Mouse (Mus musculus): ENCODE measurements around the gene Nlgn3. TPM values are rescaled to one million over a fixed set of nuclear protein-coding genes. Genes with fewer than 3 reads are reported as not detected.

Gene Nlgn3
- polyA plus RNA-seq (2015; fragmentation: Nextera tagmentation; extraction: Ambion mirVana), result 4.8 and 5.3 TPM in 2 replicates

DNA sequence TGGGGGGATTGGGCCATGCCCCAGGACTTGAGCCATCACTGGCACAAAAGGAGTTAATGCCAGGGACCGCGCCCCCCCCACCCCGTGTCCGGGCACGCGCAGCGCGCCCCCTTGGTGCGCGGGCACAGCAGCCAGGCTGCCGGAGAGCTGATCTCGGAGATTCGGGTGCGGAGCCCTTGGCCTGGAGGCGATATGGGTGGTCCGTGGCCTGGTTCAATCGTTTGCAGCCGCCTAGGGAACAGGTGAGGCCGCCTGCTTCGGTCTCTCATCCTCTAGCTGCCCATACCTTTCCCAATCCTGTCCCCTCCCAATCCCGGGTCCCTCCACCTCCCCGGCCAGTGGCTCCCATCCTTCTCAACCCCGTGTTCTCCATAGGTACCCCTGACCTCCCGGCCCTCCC, at the start of gene Nlgn3:
Gene Nlgn3 (plus strand): TSS at position 114 of the 400 bp plus-strand sequence.
- H3K4me2 ChIP-seq, result peak within 1 kb of the TSS; percentile 59
- WGBS, result 20% methylated on average over 24 of the region's 24 CpGs

DNA sequence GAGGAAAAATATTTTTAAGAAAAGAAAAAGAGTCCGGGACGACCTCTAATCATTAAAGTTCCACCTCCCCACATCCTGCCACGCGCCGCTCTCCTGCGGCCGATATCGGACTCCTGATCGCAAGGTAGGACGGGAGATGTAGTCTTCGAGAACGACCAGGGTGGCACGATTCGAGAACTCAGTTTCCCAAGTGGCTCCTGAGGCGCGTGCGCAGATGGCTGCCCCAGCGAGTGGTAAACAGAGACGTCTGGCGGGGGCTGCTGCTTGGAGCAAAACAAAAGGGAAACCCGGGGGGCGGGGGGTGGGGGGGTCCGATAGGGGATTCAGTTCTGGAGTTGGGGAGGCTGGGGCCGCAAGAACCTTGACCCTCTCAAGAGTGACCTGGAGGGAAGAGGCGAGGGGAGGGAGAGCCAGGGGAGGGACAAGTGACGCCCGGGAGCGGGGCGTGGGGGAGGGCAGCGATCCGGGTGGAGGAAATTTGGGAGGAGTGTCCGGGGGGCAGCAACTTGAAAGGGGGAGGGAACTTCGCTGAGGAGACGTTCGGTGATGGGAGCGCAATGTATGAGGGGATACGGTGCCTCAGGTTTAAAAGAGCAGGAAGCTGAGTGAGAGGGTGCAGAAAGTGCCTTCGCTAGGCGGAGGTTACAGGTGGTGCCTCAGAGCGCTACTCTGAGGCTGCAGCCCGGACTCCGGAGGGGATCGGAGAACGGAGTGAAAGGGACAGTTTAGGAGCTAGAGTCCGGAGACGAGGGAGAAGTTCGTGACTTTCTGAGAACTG, 44.8 kb upstream of the Nlgn3 start, which contains the start of gene Foxo4:
Gene Foxo4 (plus strand): TSS at position 577 of the 778 bp plus-strand sequence.
- WGBS, result 21% methylated on average over 47 of the region's 47 CpGs
- 0 out of 2 replicates have a peak, but pooled peaks cover 7% of the 10 kb centered on the region for H3K36me3 ChIP-seq
- H3K27ac ChIP-seq, result peak within 1 kb of the TSS; percentile 79
- no peaks in the 10 kb centered on the region for H3K9me3 ChIP-seq (replicated peaks)
- peak within 1 kb of the TSS; percentile 61 for H3K4me2 ChIP-seq
- peak; percentile 94 for ATAC-seq (replicated peaks; ENCODE audit: low FRiP score)
- peak within 1 kb of the TSS; percentile 50 for H3K4me3 ChIP-seq (replicated peaks)
- peaks cover 6% of the 10 kb centered on the region for H3K4me1 ChIP-seq
- peaks cover 19% of the 10 kb centered on the region for H3K27me3 ChIP-seq
- peak within 1 kb of the TSS; percentile 49 for H3K9ac ChIP-seq

More for the DNA sequence above, at the start of gene Nlgn3:
- no peaks in the 10 kb centered on the region for H3K9me3 ChIP-seq (replicated peaks)
- peaks cover 39% of the 10 kb centered on the region for H3K27me3 ChIP-seq
- H3K36me3 ChIP-seq, result peaks cover 36% of the 10 kb centered on the region
- ATAC-seq (replicated peaks; ENCODE audit: low FRiP score), result 0 out of 2 replicates have a peak, but pooled peaks have one; percentile 20
- no peak within 1 kb of the TSS for H3K27ac ChIP-seq
- peak within 1 kb of the TSS; percentile 33; the same call in 1 of the 2 replicates for H3K9ac ChIP-seq
- 0 out of 2 replicates have a peak, but pooled peaks cover 3% of the 10 kb centered on the region for H3K4me1 ChIP-seq
- H3K4me3 ChIP-seq (replicated peaks), result peak within 1 kb of the TSS; percentile 38

DNA sequence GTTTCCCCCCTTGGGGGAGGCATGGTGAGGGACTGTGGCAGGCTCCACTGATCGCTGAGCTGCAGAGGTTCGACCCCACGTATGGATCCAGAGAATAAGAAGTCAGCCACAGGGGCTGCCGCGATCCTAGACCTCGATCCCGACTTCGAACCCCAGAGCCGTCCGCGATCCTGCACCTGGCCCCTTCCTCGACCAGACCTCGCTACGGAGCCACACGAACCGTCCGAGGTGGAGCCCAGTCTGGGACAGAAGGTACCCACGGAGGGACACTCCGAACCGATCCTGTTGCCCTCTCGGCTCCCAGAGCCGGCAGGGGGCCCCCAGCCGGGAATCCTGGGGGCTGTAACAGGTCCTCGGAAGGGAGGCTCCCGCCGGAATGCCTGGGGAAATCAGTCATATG, 44.2 kb upstream of the Nlgn3 start:
- Histone ChIP-seq H3K27me3 (peaks cover 19% of the 10 kb centered on the region), H3K9ac (peak overlapping the region; percentile 49), H3K27ac (peak overlapping the region; percentile 79), H3K4me1 (peaks cover 6% of the 10 kb centered on the region), H3K4me2 (peak overlapping the region; percentile 61), H3K9me3 (replicated peaks) (no peaks in the 10 kb centered on the region), H3K4me3 (replicated peaks) (peak overlapping the region; percentile 50), H3K36me3 (0 out of 2 replicates have a peak, but pooled peaks cover 7% of the 10 kb centered on the region)
- WGBS, result 33% methylated on average over 26 of the region's 26 CpGs
- ATAC-seq (replicated peaks; ENCODE audit: low FRiP score), result peak; percentile 57

DNA sequence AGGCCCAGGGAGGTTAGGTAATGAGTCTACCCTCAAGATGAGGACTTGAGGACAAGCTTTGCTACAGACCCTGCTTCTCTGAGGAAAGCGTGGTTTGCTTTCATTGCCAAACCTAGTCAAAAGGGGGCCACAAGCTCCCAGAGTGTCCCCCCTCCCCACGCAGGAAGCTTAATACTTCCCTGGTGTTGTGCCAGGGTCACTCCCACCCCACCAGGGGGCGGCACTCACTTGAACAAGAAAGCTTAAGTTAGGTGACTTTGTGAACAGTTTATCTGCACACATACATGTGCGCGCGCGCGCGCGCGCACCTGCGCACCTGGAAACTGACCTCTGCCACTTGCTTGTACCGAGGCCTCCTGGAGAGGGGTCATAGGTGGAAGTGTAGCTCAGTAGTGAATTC, 42.4 kb upstream of the Nlgn3 start:
- Histone ChIP-seq H3K4me2 (peak overlapping the region; percentile 61; the same call in 1 of the 2 replicates), H3K9me3 (replicated peaks) (no peaks in the 10 kb centered on the region), H3K4me1 (peaks cover 20% of the 10 kb centered on the region), H3K27ac (no peak overlapping the region), H3K9ac (no peak overlapping the region), H3K36me3 (0 out of 2 replicates have a peak, but pooled peaks cover 7% of the 10 kb centered on the region), H3K4me3 (replicated peaks) (peak overlapping the region; percentile 50; the same call in 1 of the 2 replicates), H3K27me3 (peaks cover 19% of the 10 kb centered on the region)
- ATAC-seq (replicated peaks; ENCODE audit: low FRiP score), result no peak
- WGBS, result 83% methylated on average over 13 of the region's 13 CpGs

DNA sequence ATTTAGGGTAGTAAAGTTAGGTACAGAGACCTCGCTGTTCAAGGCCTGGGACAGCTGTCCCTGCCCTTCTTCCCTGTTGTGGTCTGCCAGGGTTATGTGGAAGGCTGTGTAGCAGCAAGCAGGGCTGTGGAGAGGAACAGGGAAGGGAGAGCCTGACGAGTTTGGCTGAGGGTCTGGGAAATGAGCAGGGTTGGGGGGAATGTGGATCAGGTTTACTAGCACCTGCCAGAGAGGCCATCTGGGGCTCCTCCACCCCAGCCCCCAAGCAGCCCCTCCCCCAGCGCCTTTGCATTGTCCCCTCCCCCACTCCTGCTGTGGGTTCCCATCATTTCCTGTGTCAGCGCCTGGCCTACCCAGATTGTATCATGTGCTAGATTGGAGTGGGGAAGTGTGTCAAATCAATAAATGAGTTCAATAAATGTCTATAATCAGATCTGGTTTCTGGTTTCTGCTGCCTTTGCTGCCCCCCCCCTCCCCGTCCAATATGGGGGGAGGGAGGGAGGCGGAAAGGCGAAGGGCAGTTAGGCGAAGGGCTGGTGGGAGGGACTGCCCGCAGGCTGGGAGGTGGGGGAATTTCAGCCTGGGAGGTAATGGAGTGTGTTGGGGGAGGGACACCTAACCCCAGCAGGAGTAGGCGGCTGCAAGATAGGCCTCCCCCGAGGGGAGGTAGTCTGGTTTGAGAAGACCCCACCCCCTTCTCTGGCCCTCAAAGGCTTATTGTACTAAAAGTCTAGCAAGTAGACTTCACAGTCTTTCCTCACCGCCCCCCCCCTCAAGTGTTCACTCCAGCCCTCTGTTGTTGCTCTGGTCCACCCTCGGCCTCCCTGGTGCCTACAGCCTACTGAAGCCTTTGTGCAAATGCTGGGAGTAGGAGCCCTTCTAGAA, 38.3 kb upstream of the Nlgn3 start:
- Histone ChIP-seq H3K9ac (no peak overlapping the region), H3K36me3 (0 out of 2 replicates have a peak, but pooled peaks cover 7% of the 10 kb centered on the region), H3K27me3 (peaks cover 32% of the 10 kb centered on the region), H3K9me3 (replicated peaks) (no peaks in the 10 kb centered on the region), H3K27ac (peak overlapping the region; percentile 84), H3K4me2 (0 out of 2 replicates have a peak overlapping the region, but pooled peaks have one; percentile 16), H3K4me3 (replicated peaks) (no peak overlapping the region), H3K4me1 (peaks cover 31% of the 10 kb centered on the region)
- ATAC-seq (replicated peaks; ENCODE audit: low FRiP score), result peak; percentile 81
- WGBS, result 22% methylated on average over 9 of the region's 13 CpGs

DNA sequence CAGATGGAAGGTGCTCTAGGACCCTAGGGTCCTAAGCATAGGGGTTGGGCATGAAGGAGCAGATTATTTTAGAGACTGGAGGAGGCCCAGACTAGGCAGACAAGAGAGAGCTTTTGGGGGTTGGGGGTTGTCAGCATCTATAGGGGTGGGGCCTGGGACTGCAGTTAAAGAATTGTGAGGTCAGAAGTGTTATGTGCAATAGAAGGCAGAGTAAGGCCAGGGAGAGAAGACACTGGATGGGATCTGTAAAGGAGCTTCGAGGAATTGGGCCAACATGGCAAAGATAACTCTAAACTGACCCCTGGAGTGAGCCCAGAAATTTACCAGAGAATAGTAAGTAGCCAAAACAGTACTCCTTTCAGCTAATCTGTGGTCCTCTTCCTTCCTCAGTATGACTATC, 35.1 kb upstream of the Nlgn3 start, which contains the start of gene Gm614:
Gene Gm614 (minus strand): TSS at position 101 of the 400 bp plus-strand sequence.
- 89% methylated on average over 1 of the region's 1 CpGs for WGBS
- H3K9me3 ChIP-seq (replicated peaks), result no peaks in the 10 kb centered on the region
- peaks cover 24% of the 10 kb centered on the region for H3K27me3 ChIP-seq
- no peak for ATAC-seq (replicated peaks; ENCODE audit: low FRiP score)
- no peak within 1 kb of the TSS for H3K4me3 ChIP-seq (replicated peaks)
- peaks cover 29% of the 10 kb centered on the region for H3K4me1 ChIP-seq
- H3K36me3 ChIP-seq, result 0 out of 2 replicates have a peak, but pooled peaks cover 2% of the 10 kb centered on the region
- H3K9ac ChIP-seq, result no peak within 1 kb of the TSS
- no peak within 1 kb of the TSS for H3K4me2 ChIP-seq
- no peak within 1 kb of the TSS for H3K27ac ChIP-seq

DNA sequence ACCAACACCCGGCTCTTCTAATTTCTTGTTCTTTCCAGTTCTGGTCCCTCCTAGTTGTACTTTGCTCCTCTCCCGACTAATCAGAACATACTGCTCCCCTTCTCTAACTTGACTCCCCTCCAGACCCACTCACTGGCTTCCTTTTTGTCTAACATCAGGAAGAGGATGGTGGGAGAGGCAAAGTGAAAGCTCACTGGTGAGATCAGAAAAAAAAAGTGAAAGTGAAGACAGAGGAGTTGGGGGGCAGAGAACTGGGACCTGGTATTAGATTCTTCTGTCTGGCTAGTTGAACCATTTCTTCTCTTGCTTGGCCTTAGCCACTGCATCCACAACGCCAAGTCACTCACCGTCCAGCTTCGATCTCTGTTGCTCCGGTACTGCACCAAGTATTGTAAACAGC, 32.3 kb upstream of the Nlgn3 start:
- Histone ChIP-seq H3K4me2 (no peak overlapping the region), H3K27ac (no peak overlapping the region), H3K9me3 (replicated peaks) (no peaks in the 10 kb centered on the region), H3K4me1 (peaks cover 14% of the 10 kb centered on the region), H3K27me3 (peaks cover 24% of the 10 kb centered on the region), H3K9ac (no peak overlapping the region), H3K36me3 (no peaks in the 10 kb centered on the region), H3K4me3 (replicated peaks) (no peak overlapping the region)
- WGBS, result 94% methylated on average over 6 of the region's 6 CpGs
- ATAC-seq (replicated peaks; ENCODE audit: low FRiP score), result no peak

DNA sequence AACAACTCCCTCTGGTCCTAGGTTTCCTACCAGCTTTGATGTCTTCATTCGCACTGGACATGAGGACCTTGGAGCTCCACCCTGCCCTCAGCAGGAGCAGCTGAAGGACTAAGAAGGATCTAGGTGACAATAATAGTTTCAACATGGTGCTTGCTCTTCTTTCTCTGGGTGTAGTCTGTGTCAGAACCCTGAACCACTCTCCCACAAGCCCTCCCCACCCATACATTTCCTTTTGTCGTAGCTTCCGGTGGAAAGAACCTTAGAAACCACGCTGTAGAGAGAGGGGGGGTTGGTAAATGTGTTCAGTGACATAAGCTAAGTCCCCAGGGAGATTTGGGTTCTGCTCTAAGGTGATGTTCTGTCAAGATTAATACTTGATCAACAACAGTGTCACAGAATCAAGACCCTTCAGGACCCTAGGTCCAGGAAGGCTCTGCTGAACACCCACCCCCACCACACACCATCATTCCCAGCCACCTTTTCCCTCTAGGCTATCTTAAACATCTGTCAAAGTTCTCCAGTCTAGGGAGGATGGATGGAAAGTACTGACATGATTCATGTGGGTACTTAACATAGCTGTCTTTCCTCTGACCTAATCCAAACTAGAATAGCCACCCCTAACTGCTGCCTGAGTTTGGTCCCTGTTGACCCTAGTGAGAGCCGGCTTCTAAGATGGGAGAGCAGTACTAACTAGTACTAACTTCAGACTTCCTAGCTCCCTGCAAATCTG, 30.8 kb upstream of the Nlgn3 start, which contains the start of gene Il2rg:
Gene Il2rg (minus strand): TSS at position 231 of the 730 bp plus-strand sequence.
- peaks cover 14% of the 10 kb centered on the region for H3K4me1 ChIP-seq
- no peak for ATAC-seq (replicated peaks; ENCODE audit: low FRiP score)
- H3K4me3 ChIP-seq (replicated peaks), result 0 out of 2 replicates have a peak within 1 kb of the TSS, but pooled peaks have one; percentile 6
- no peaks in the 10 kb centered on the region for H3K36me3 ChIP-seq
- 58% methylated on average over 5 of the region's 5 CpGs for WGBS
- no peak within 1 kb of the TSS for H3K27ac ChIP-seq
- no peak within 1 kb of the TSS for H3K9ac ChIP-seq
- peaks cover 21% of the 10 kb centered on the region; the same call in 1 of the 2 replicates for H3K27me3 ChIP-seq
- peak within 1 kb of the TSS; percentile 19; the same call in 1 of the 2 replicates for H3K4me2 ChIP-seq
- no peaks in the 10 kb centered on the region for H3K9me3 ChIP-seq (replicated peaks)

DNA sequence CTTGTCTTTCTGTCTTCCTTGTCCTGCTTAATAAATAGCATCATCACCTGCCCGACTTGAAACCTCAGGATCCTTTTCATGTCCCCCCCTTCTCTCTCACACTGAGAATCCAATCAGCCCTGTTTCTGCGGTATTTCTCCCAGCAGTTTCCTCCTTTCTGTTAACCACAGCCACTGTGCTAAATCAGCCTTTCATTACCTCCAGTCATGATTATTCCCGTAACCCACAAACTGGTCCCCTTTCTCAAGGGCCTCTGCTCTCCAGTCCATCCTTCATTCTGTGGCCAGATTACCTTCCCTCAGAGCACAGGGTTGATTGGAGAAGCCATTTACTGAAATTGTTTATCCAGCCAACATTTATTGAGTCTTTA, 30.2 kb upstream of the Nlgn3 start, which contains the start of gene Gm20489:
Gene Gm20489 (minus strand): TSS at position 269 of the 370 bp plus-strand sequence.
- ATAC-seq (replicated peaks; ENCODE audit: low FRiP score), result no peak
- 50% methylated on average over 3 of the region's 3 CpGs for WGBS
- Histone ChIP-seq H3K9ac (no peak within 1 kb of the TSS), H3K4me3 (replicated peaks) (0 out of 2 replicates have a peak within 1 kb of the TSS, but pooled peaks have one; percentile 6), H3K36me3 (no peaks in the 10 kb centered on the region), H3K9me3 (replicated peaks) (no peaks in the 10 kb centered on the region), H3K4me1 (peaks cover 17% of the 10 kb centered on the region), H3K27me3 (peaks cover 16% of the 10 kb centered on the region; the same call in 1 of the 2 replicates), H3K4me2 (peak within 1 kb of the TSS; percentile 19; the same call in 1 of the 2 replicates), H3K27ac (no peak within 1 kb of the TSS)

DNA sequence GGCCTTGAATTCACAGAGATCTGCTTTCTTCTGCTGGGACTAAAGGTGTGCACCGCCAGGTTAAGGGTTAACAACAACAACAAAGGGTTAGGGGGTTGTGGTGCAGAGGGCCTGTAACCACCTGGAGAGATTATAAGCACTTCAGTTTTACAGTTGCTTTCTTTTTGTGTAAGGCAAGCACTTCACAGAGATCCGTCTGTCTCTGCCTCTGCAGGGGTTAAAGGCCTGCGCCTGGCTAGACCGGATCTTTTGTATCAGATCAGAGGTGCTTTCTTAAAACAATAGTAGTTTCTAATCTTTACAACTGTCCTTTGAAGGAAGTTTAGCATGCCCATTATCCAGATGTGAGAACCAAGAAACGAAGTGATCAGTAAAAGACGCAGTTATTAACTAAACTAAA, 25.6 kb upstream of the Nlgn3 start:
- Histone ChIP-seq H3K27ac (0 out of 2 replicates have a peak overlapping the region, but pooled peaks have one; percentile 32), H3K9me3 (replicated peaks) (no peaks in the 10 kb centered on the region), H3K4me2 (peak overlapping the region; percentile 53), H3K4me3 (replicated peaks) (peak overlapping the region; percentile 61), H3K4me1 (peaks cover 7% of the 10 kb centered on the region; the same call in 1 of the 2 replicates), H3K27me3 (peaks cover 16% of the 10 kb centered on the region), H3K36me3 (peaks cover 25% of the 10 kb centered on the region; the same call in 1 of the 2 replicates), H3K9ac (no peak overlapping the region)
- WGBS, result 20% methylated on average over 6 of the region's 6 CpGs
- peak; percentile 15 for ATAC-seq (replicated peaks; ENCODE audit: low FRiP score)

All from kidney, embryonic 15.5 days (tissue).